Mouse (Mus musculus): ENCODE measurements at regions not wholly inside any gene's neighbourhood (a gene's known extent, or its start where the extent isn't known, plus 50 kb on each side); places are given as distances from the start of the nearest gene placed in this dataset.

- no peak for DNase-seq
Measured at GRCm38 (mm10) chr10:95032760-95033716, 88.4 kb upstream of the Plxnc1 start.

DNA sequence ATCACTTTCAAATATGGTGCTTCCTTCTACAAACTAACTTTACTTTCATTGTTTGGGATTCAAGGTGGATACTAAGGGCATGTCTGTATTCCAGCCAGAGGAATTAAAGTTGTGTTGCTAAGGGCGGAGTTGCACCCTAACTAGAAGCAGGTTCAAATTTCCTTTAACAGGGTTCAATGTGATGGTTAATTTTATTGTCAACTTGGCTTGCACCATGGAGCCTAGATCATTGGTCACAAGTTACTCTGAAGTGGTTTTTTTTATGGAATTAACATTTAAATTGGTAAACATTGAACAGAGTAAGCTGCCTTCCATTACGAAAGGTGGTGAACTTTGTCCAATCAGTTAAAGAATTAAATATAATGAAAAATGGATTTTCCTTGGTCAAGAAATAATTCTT, 86.7 kb upstream of the Plxnc1 start:
- DNase-seq = no peak

DNA sequence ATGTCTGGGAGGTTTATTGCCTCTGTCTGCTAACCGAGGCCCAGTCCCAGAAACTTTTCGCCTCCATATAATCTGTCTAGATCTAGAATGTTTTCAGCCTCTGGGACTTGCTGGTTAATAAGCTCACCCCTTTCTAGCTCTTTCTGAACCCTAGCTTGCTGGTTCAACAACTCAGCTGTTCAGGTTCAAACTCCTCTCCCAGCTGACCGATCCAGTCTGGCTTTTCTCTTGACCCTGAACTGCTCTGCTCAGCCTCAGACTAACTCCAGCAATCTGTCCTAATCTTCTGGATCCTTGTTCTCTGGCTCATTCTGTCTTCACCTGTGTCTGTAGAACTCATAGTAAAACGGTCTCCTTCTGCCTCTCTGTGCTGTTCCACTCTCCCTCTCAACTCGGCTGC, 86.2 kb upstream of the Plxnc1 start:
- no peak for DNase-seq

DNA sequence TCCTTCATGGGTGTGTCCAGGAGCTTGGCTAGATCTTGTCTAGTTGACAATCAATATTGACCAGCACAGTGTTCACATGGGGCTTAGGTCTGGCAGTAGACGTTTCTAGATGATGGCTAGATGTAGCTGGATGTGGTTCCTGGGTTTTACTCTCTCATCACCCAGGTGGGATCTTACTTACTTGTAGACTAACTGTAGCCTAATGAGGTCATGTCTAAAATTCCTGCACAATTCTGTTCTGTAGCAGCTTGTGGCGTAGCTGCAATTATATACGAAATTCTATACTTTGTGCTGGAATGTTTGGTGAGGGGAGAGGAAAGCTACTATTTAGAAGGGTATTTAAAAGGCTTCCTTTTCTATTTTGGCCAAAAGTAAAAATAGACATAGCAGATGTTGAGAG, 84.9 kb upstream of the Plxnc1 start:
- DNase-seq = no peak

DNA sequence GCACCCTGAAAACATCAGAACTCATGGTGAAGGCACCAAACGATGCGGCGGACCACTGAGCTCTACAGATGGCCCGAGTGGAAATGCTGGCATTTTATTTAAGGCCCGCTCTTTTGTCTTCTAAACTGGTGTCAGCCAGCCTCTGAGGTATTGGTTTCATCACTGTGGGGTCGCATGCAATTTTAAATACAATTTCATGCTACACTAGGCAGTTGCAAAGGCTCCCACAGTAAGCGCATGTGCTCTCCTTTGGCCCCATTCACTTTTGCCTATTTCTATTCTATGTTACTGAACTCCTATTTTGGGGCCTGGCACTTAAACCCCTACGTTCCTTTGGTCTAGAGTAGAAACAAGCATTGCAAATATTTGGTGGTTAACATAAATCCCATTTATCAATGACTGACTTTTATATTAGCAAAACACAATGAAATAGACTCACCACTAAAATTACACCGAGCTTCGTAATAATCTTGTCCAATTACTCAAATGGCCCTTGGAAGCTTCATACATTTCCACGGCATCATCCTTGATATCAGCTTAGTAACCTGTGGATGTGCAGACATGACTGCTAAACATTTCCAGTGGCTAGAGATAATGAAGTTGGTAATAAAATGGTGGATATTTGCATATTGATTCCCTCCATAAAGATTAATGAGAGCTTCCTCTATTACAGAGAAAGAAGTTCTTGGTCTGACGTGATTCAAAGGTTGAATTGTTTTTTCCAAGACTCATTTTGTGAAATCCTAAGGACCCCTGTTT, 81.1 kb upstream of the Plxnc1 start:
- DNase-seq = no peak

- DNase-seq = no peak
Measured at GRCm38 (mm10) chr10:95021209-95021608, 76.6 kb upstream of the Plxnc1 start.

DNA sequence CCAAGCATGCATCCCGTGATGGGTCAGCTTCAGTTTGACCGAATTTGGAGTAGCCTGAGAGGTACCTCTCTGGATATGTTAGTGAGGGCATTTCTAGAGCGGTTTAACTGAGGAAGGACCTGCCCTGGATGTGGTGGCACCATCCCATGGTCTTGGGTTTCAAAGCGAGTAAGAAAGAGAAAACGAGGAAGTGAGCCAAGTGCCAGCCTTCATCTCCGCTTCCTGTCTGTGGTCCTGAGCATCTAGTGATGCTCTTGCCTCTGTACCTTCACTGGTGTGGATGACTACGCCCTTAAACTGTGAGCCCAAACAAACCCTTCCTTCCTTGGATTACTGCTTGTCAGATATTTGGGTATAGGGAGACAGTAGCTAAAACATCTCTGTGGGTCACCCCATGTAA, 72.3 kb upstream of the Plxnc1 start:
- no peak for DNase-seq

GRCm38 (mm10) chr10:95015298-95015951, 70.8 kb upstream of the Plxnc1 start:
- peak; percentile 14 for DNase-seq

DNA sequence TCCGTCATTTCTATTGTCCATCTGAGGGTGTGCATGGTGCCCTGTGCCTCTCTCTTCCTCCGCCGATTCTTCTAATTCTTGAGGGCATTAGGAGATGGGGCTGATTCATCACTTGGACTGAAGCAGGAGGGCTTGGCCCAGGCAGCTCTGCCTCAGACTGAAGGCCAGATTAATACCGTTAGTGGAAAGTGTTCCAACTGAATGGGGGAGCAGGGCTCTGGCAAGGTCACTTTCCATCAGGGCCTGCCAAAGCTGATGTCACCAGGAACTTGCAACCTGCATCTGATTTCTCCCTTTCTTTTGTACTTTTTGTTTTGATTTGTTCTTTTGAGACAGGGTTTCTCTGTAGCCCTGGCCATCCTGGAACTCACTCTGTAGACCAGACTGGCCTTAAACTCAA, 69.3 kb upstream of the Plxnc1 start:
- DNase-seq = peak; percentile 41

- DNase-seq = no peak
Measured at GRCm38 (mm10) chr10:95013213-95013915, 68.7 kb upstream of the Plxnc1 start.

DNA sequence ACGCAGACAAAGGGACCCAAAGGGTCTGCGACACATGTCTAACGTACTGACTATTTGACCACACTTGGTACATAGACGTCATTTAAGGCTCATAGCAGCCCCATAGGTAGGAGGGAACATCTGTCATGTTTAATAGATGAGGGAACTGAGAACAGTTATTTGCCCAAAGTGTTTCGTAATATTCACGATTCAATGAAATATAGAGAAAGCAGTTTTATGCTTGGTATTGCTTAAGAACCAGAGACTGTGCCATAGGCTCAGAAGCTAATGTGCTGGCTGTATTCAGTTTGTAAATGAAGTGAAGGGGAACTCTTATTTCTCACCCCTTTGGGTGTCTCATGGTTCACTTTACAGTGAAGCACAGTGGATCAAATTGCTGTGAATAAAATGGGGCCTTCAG, 65.7 kb upstream of the Plxnc1 start:
- DNase-seq = no peak

GRCm38 (mm10) chr10:95009081-95009480, 64.4 kb upstream of the Plxnc1 start:
- DNase-seq = no peak

GRCm38 (mm10) chr10:95004065-95004763, 59.6 kb upstream of the Plxnc1 start:
- no peak for DNase-seq

GRCm38 (mm10) chr10:95003621-95004020, 59.0 kb upstream of the Plxnc1 start:
- DNase-seq = no peak

DNA sequence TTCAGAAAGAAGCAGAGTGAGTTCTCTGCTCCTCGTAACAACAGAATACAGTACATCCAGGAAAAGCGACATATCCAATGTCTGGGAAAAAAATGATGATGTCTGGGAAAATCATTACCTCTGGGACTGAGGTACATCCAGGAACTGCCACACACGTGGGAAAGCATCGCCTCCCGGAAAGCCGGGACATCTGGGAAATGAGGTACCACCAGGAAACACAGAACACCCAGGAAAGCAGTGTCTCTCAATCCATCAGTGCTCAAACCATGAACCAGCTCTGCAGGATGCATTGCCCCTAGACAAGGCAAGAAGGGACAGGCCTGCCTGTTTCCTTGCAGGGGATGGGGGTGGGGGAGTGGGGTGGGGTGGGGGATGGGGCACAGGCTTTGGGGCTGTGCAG, 57.0 kb upstream of the Plxnc1 start:
- DNase-seq = no peak

- DNase-seq = no peak
Measured at GRCm38 (mm10) chr10:94999716-95000115, 55.1 kb upstream of the Plxnc1 start.
